Mouse (Mus musculus) megakaryocyte, adult 5-6 weeks (primary cell): ENCODE measurements around the gene Pcare. TPM values are rescaled to one million over a fixed set of nuclear protein-coding genes. Genes with fewer than 3 reads are reported as not detected.
A peak's percentile ranks its signal among the peaks of the same experiment; 100 is the strongest.

Experiments
- ATAC-seq: 2 replicates; pipeline ENCODE4 v1.8.0; 2016; ENCODE audit warnings: mild to moderate bottlenecking, inconsistent platforms; ENCODE audit not compliant: poor library complexity, severe bottlenecking
- total RNA-seq, 2 experiments: library from RNA; stranded (forward) in 1 of 2; stranded (reverse) in 1 of 2; fragments of 153-499, 151-499 nt in 1 of 2; fragments of 221-1000, 200-1000 nt in 1 of 2; gene quantifications; 2 replicates each; pipeline versions ENCODE4 v1.2.3 to v1.2.4; 2015 to 2017

Pcare gene
- total RNA-seq, 2 experiments from 2014 or later: not detected

DNA sequence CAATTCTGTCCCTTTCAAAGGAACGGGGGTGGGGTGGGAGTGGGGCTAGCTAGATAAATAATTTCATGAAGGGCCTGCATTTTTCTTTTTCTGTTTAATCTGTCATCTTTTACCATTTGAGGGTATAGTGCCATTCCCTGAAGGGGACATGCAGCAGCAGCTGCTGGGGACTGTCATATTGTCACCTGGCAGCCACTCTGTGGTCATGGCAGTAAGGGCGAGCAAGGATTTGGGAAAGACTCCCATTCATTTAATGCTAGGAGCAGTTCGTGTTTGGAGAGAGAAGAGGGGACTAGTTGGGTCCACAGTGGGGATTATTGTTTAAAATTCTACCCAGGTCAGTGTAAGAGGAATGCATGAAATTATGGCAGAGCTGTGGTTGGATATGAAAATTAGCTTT, 16.3 kb downstream of the Pcare start:
- no peak for ATAC-seq

DNA sequence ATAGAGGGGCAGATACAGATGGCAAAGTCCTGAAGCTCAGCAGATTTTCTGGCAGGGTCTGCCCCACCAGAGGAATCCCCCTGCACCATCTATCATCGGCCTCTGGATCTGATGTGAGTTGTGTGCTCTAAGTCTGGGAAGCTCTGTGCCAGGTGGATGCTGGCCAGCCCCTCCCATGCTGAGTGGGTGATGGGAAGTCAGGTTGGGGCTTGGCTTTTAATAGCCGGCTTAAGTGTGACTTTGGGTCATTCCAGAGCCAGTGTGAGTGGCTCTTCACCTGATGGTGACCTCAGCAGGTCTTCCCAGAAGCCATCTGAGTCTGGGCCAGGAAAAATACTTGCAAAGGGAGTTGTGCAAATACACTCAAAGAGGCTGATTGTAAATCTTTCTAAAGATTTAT, 22.0 kb downstream of the Pcare start:
- no peak for ATAC-seq

DNA sequence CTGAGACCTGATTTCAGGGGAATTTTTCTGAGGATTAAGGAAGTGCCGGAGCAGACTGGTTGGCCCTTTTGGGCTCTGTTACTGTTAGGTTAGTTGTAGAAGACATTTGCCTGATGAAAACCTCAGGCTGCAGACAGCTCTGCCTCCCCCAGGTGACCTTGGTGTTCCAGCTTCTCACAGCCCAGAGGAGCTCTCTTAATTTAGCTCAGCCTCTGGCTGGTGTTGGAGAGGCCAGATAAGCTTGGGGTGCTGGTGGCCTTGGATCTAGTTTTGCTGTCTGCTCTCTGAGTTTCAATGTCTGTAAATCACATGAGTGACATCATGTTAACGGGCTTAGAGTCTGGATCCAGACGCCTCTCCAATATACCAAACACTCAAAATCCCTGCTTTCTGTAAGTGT, 31.7 kb downstream of the Pcare start:
- no peak for ATAC-seq

DNA sequence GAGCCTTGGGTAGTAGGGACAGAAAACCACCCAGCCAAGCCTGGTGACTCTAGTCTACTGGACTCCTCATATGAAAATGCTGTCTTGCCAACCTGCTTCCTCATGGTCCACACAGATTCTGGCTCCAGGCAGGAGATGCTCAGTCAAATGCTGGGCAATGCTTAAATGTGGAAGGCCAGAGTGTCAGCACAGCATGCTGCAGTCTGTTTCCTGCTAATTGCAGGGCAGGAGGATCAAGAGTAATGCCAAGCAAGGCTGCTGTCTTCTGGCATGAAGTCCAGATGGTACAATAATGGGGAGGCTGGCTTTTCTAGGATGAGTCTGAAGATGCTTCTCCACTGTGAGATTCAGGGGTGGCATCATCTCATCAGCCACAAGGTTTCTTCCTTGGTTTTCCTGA, 32.3 kb downstream of the Pcare start:
- ATAC-seq: no peak

DNA sequence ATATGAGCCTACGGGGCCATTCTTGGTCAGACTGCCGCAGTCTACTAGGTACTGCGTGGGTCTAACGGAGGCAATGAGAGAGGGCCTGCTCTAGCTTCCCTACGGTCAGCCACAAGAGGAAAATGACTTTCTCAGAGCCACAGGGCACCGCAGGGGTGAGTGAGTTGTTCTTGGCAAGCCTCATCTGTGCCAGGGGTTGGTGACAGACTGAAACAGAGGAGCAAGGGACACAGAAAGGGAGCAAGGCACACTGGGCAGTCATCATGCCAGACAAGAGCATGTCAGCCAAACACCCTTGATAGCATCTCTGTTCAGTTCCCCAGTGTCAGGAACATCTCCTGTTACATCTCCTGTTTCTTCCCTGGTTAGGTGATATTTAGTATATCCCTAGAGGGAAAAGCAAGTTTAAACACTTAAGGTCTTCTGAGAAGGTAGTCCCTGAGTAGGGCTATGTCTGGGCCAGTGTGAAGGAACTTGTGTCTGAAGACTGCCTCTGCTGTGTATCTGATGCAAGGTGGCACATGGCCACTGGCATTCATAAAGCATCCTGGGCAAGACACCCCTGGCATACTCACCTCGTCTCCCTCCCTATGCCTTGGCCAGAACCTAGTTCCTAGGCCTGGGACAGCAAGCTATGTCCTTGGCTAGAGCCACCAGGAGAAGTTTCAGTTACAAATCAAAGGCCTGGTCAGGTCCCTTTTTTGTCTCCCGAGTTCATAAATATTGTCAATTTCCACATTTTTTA, 34.6 kb downstream of the Pcare start:
- no peak for ATAC-seq

DNA sequence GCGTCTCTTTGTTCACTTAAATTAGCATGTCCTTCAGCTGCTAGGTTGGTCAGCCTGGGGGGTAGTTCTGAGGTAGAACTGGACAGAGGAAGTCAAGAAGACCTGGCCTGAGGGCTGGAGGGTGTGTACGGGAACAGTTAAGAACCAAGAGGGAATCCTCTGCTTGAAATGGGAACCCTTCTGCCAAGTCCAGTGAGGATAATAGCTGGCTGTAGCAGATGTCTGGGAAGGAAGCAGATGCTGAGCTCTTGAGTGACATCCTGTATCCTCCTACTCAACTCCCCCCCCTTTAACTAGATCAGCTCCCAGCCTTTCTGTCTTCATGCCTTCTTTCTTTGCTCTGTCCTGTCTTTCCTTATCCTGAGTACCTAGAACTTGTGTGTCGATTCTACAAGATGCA, 37.7 kb downstream of the Pcare start:
- no peak for ATAC-seq

DNA sequence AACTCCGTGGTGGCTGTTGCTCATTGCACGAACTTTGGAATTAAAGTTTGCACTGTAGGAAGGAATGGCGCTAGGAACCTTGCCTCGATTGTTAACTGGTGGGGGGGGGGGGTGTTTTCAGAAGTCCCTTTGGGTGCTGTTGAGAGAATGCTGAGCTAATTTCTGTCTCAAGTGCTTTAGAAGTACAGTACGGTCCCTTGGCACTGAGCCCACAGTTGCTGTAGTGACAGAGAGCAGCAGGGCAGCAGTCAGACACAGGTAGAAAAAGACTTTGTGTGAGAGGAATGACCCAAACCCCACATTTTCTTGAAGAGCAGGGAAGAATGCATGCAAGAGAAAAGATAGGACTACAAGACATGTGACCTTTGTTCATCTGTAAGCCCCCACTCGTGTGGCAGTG, 40.4 kb downstream of the Pcare start:
- ATAC-seq: no peak

DNA sequence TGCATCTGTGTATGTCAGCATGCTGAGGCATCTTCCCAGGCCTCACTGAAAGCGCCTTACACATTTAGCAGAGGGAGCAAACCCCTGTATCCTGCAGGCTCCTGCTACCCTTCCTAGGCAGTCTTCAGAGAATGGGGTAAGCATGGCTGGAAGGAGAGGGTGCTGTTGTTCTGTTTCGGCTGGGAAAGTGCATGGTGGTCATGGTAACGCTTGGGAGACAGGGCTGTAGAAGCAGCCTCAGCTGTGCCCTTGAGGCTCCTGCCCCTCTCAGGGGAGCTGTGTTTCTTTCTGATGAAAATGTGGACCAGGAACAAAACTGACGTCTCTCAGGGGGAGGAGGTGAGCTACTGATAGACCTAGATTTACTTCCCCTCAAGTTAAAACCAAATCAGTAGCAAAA, 45.0 kb downstream of the Pcare start:
- ATAC-seq: no peak

DNA sequence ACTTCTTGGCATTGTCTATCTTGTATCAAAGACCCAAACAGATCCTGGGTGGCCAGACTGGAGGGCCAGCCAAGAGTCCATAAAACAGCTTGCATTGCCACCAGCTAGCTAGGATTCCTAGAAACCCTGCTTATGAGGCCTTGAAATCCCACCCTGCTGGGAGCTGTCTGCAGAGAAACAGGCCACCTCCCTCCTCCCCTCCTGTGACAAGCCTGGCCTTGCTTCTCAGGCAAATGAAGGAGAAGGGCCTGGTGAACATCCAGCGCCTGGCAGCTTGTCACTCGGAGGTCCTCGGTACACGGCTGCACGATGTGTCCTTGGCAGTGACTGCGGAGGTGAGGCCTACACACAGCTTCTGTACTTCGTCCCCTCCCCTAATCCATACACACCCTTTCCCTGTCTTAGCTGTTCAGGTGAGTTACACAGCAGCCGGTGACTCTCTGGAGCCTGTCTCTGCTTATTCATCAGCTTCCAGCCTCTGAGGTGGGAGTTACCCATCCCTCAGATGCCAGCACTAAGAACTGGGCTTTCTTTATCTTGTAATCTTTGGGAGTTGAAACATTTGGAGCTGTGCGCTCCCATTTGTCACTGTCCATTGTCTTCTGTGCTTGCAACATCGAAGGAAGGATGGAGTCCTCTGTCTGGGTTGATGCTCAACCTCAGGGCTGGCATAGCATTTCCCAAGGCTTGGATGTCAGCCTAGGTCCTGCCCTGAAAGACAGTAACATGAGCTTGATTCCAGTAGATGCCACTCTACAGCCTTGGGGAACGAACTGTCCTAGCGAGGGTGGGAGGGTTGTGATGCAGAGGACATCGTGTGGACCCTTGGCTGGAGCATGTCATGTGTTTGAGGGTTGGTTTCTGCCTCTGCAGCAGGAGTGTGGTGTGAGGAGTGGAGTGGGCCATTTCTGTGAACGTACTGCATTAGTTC, 46.9 kb downstream of the Pcare start:
- peak; percentile 21; the same call in 1 of the 2 replicates for ATAC-seq

DNA sequence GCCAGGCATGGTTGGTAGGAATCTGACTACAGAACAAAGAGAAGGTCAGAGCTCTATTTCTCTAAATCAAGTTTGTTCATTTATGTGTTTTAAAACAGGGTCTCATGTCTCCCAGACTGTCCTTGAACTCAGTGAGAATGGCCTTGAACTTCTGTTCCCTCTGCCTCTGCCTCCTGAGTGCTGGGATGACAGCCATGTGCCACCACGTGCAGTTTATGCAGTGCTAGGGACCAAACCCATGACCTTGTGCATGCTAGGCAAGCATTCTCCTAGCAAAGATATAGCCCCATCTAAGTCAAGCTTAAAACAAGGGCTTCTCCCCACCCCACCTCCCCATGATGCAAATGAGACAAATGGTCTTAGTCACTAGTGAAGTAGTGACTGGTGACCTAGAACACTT, 47.6 kb downstream of the Pcare start:
- no peak for ATAC-seq

DNA sequence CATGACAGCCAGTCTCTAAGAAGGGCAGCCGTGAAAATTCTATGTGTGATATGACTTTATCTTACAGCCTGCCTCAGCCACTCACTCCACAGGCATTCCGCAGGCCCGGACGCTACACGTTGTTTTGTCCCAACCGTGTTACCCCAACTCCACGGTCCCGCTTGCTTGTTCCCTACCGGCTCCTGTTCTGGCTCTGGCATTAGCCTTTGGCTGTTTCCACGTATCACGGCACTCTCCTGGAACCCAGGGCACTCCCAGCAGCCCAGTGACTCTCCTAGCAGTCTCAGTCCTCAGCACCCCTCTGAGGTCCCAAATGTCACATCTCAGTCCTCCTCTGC, 54.1 kb downstream of the Pcare start:
- ATAC-seq: no peak

DNA sequence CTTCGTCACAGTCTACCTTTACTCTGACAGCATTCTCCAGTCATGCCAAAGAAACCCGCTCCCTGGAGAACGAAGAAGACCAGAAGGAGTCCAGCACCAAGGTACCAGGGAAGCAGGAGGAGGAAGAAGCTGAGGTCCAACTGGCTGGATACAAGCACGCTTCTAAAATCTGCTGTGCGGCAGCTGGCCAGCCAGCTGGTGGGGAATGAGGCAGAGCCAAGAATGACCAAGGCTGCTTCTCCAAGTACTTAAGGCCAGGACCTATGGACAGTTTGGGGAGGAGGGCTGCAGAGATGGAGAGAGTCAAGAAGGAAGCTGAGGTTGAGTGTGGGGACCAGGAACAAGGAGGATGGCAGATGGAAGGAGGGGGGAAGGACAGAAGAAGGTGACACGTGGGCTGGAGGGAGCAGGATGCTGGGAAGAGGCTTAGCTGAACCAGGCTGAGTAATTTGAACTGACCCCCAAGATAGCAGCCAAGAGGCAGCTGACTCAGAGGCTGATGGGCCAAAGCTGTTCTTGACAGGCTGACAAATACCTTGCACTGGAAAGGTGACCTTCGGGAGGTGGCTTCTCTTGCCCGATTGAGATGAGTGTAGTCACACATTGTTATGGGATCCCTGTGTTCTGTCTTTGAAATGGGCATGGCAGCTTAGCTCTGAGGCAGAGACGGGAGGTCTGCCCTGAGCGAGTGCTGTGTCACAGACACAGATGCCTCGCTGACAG, 54.6 kb downstream of the Pcare start:
- no peak for ATAC-seq

DNA sequence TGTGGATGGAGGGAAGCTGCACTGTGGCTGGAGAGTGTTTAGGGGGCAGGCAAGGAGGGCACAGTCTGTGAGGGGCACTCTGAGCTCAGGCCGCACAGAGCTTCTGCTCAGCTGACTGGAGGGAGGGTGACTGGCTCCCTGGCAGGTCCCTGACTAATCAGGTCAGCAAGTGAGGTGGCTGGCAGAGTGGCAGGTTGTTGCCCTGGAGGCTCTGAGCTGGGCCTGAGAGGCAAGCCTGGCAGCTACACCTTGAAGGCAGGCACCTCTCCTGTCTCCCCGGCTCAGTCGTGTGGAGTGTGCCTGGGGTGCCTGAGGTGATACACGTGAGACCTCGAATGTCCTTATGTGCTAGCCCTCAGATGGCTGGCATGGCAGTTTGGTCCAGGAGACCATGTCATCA, 56.3 kb downstream of the Pcare start:
- no peak for ATAC-seq

DNA sequence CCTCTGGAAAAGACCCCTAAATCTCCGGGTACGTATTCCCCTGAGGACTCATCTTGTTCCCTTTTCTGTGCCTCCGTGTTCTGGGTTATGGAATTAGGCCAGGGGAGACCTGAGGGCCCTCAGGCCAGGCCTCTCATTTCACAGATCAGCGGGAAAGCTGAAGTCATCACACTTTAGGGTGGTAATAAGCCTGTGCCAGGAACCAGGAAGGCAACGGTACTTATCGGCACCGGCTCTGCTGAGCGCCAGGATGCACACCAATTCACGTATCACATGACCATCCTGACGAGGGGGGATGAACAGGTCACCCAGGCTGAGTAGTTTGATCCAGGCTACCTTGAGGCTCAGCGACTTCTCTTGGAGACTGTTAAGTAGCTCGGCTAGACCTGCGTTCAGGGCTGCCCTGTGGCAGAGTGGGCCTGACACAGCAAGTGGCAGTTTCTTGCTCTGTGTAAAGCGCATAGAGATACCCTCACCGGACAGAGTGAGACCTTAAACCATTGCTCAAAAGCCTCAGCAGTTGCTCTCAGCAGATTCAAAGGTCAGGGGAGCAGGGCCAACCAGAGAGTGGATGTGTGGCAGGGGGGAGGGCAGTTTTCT, 56.9 kb downstream of the Pcare start:
- no peak for ATAC-seq

DNA sequence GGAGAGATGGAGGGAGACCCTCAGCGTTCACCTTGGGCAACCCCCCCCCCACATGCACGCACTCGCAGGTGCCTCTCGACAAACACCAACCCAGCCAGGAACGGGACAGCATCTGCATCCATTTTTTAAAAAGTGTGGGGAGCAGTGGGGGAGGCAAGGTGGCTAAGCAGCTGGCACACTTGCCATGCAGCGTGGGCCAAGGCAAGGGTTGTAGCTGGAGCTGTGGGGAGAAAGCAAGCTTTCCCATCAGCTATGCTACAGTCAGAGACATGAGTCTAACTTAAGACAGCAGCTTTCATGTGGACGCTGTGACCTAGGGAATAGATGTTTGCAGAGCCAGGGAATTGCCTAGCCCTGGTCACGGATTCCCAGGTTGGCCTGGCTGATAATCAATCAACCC, 57.5 kb downstream of the Pcare start:
- ATAC-seq: no peak

DNA sequence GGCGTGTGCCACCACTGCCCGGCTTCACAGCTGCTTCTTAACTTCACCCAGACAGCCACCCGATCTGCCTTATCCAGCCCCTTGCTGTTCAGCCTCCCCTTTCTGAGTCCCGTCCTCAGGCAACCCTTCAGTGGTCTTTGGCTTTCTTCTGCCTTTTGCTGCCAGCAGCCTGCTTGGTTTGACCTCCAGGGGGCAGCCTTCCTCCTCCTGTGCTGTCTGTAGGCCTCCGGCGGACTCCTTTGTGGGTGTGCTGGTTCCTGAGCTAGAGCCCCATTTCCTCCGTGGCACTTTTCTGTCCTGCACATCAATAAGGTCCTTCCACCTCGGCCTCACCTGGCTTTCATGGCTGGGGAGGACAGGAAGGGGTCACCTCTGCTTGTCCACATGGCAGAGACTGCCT, 58.9 kb downstream of the Pcare start:
- ATAC-seq: no peak

Other genes starting within 250 kb of the Pcare start
- gene Ndc80, start 226.0 kb downstream of the Pcare start, total RNA-seq (2015): 73.8 and 79.1 TPM in 2 replicates
- 108 and 113 TPM in 2 replicates for gene Ndc80, start 226.0 kb downstream of the Pcare start, total RNA-seq (2017)
- gene Spdya, start 200.8 kb downstream of the Pcare start, total RNA-seq (2015): not detected in 2 replicates
- gene Spdya, start 200.8 kb downstream of the Pcare start, total RNA-seq (2017): not detected in 2 replicates
- gene Wdr43, start 137.0 kb downstream of the Pcare start, total RNA-seq (2015): 25.9 and 29.4 TPM in 2 replicates
- 75.9 and 89.8 TPM in 2 replicates for gene Wdr43, start 137.0 kb downstream of the Pcare start, total RNA-seq (2017)
- gene Togaram2, start 79.6 kb downstream of the Pcare start, total RNA-seq (2015): not detected in 2 replicates
- not detected in 2 replicates for gene Togaram2, start 79.6 kb downstream of the Pcare start, total RNA-seq (2017)
- gene Clip4, start 15.6 kb upstream of the Pcare start, total RNA-seq (2015): 0.45 TPM in 1 of 2 replicates, not detected in the other
- gene Clip4, start 15.6 kb upstream of the Pcare start, total RNA-seq (2017): not detected in 2 replicates